Mouse (Mus musculus): ENCODE measurements around the gene Asgr2. TPM values are rescaled to one million over a fixed set of nuclear protein-coding genes. Genes with fewer than 3 reads are reported as not detected.
A peak's percentile ranks its signal among the peaks of the same experiment; 100 is the strongest.

Gene Asgr2
- polyA plus RNA-seq (2015; fragmentation: Nextera tagmentation; extraction: Ambion mirVana) = 0.44 and 0.57 TPM in 2 replicates

DNA sequence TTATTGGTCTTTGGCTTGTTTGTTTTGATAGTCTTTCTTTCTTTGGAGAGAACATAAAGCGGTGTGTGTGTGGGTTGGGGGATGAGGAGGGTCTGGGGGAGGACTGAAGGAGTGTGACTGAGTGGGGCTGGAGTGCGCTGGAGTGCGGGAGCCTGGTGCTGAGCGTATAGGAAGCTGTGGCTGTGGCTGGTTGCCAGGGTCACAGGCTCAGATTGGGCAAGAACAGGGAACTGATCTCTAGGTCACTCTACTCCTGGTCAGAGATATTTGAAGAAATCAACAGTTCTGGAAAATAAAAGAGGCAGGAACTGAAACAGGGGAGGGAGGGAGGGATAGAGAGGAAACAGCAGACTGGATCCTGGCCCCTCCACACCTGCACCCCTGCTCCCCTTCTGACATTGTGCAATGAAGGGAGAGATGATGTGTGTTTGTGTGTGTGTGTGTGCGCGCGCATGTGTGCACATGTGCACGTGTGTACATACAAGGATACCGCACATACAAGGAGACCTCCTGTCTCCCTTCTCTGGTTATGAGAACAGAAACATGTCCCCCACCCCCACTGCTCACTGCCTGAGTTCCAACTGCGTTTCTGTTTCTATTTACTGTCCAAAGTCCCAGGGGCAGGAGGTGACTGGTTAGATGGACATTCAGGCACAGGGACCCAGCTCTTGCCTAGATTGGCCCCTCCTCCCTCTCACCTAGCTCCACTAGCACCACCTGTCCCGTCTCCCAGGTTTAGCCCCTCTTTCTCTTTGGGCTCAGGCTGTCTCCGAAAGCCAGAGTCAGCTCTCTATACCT is at the start of gene Asgr2:
Gene Asgr2 (plus strand): TSS at position 659 of the 798 bp plus-strand sequence.
- no peaks in the 10 kb centered on the region for H3K4me1 ChIP-seq (ENCODE audit: control insufficient read depth, insufficient read depth, low read length)
- H3K9ac ChIP-seq (ENCODE audit: low read depth, low read length) = no peak within 1 kb of the TSS
- no peak within 1 kb of the TSS for H3K4me3 ChIP-seq (ENCODE audit: low read length)
- no peak within 1 kb of the TSS for H3K27ac ChIP-seq (ENCODE audit: low read length)
- H3K36me3 ChIP-seq (ENCODE audit: control insufficient read depth, insufficient read depth, low read length) = no peaks in the 10 kb centered on the region
- no peak within 1 kb of the TSS for H3K4me2 ChIP-seq (ENCODE audit: low read depth, low read length)
- ATAC-seq = no peak; the same call in 1 of the 2 replicates
- no peaks in the 10 kb centered on the region for H3K9me3 ChIP-seq (ENCODE audit: control insufficient read depth, low read length)
- 69% methylated on average over 12 of the region's 12 CpGs for WGBS
- H3K27me3 ChIP-seq (replicated peaks; ENCODE audit: control insufficient read depth, insufficient read depth, low read length) = no peaks in the 10 kb centered on the region

DNA sequence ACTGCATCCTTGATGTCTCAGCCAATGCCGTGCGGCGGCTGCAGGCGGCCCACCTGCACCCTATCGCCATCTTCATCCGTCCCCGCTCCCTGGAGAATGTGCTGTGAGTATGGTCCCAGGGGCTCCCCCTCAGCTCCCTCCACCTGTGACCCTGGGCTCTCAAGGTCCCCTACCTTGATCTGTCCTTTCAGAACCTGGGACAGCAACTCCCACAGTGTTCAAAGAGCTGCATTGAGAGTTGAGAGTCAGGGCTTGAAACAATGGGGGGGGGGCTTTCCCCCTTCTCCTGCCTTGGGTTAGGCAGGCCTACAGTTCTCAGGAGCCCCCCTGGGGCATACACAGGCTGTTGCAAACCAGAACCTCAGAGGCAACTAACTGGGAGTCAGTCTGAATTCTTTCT is 48.8 kb upstream of the Asgr2 start:
- no peaks in the 10 kb centered on the region for H3K4me1 ChIP-seq (ENCODE audit: control insufficient read depth, insufficient read depth, low read length)
- no peak for ATAC-seq

DNA sequence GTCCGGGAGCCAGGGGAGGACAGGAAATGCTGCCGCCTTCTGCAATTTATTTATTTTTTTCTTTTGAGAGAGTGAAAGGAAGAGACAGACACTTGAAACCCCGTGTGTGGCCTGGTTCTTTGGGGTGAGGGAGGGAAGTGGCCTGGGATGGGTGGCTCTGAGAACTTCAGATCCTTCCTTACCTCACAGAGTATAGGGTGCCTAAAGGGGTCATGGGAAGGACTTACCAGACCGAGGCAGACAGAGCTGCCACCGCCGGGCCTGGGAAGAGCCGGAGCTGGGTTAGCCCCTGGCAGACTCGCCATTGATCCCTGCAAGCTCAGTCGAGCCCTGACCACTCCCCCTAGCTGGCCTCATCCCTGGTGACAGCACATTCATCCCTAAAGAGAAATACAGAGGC is 47.0 kb upstream of the Asgr2 start:
- Histone ChIP-seq H3K9ac (ENCODE audit: low read depth, low read length) (no peak overlapping the region), H3K27ac (ENCODE audit: low read length) (no peak overlapping the region), H3K4me2 (ENCODE audit: low read depth, low read length) (no peak overlapping the region), H3K4me3 (ENCODE audit: low read length) (no peak overlapping the region), H3K36me3 (ENCODE audit: control insufficient read depth, insufficient read depth, low read length) (no peaks in the 10 kb centered on the region), H3K4me1 (ENCODE audit: control insufficient read depth, insufficient read depth, low read length) (no peaks in the 10 kb centered on the region), H3K9me3 (ENCODE audit: control insufficient read depth, low read length) (no peaks in the 10 kb centered on the region), H3K27me3 (replicated peaks; ENCODE audit: control insufficient read depth, insufficient read depth, low read length) (no peaks in the 10 kb centered on the region)
- ATAC-seq = no peak
- WGBS = 41% methylated on average over 9 of the region's 9 CpGs

More for the DNA sequence above, 48.8 kb upstream of the Asgr2 start:
- Histone ChIP-seq H3K36me3 (ENCODE audit: control insufficient read depth, insufficient read depth, low read length) (no peaks in the 10 kb centered on the region), H3K27me3 (replicated peaks; ENCODE audit: control insufficient read depth, insufficient read depth, low read length) (no peaks in the 10 kb centered on the region), H3K4me2 (ENCODE audit: low read depth, low read length) (no peak overlapping the region), H3K9ac (ENCODE audit: low read depth, low read length) (no peak overlapping the region), H3K4me3 (ENCODE audit: low read length) (no peak overlapping the region), H3K27ac (ENCODE audit: low read length) (no peak overlapping the region), H3K9me3 (ENCODE audit: control insufficient read depth, low read length) (no peaks in the 10 kb centered on the region)
- 82% methylated on average over 7 of the region's 7 CpGs for WGBS

DNA sequence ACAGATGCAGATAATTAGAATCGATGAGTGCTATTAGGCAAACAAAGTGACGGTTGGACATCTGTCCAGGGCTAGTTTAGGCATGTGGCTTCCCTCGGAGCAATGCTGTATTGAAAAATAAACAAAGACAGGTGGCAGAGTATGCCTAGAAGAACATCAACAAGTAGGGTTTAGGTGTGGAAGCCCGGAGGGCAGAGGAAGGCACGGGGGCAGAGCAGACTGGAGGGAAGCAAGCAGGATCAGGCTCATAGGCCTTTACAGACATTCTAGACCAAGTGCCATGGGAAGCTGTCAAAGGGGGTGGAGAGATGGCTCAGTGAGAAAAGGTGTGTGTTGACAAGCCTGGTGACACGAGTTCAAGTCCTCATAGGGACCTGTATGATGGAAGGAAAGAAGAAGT is 43.1 kb upstream of the Asgr2 start:
- ATAC-seq = no peak
- 65% methylated on average over 6 of the region's 6 CpGs for WGBS
- no peak overlapping the region for H3K4me2 ChIP-seq (ENCODE audit: low read depth, low read length)

DNA sequence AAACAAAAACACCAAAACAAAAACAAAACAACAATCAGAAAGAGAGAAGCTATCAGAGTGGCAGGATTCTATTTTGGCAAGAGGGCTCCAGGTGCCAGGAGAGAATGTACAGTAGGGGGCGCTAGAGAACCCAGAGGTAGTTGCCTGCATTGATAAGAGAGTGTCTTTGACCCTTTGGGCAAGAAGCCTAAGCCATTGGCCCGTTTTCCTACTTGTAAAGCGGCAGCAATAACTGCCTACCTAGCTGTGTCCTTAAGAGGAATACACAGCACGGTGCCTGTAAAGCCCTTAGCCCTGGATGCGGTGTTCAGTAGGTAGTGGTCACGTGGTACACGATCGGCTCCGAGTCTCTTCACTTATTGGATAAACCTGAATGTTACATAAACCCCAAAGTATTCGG is 42.6 kb upstream of the Asgr2 start:
- Histone ChIP-seq H3K9me3 (ENCODE audit: control insufficient read depth, low read length) (no peaks in the 10 kb centered on the region), H3K4me3 (ENCODE audit: low read length) (no peak overlapping the region), H3K27ac (ENCODE audit: low read length) (no peak overlapping the region), H3K4me2 (ENCODE audit: low read depth, low read length) (no peak overlapping the region), H3K4me1 (ENCODE audit: control insufficient read depth, insufficient read depth, low read length) (no peaks in the 10 kb centered on the region), H3K36me3 (ENCODE audit: control insufficient read depth, insufficient read depth, low read length) (no peaks in the 10 kb centered on the region), H3K27me3 (replicated peaks; ENCODE audit: control insufficient read depth, insufficient read depth, low read length) (0 out of 2 replicates have a peak, but pooled peaks cover 4% of the 10 kb centered on the region), H3K9ac (ENCODE audit: low read depth, low read length) (no peak overlapping the region)
- 52% methylated on average over 10 of the region's 10 CpGs for WGBS
- no peak for ATAC-seq

More for the DNA sequence above, 43.1 kb upstream of the Asgr2 start:
- H3K9me3 ChIP-seq (ENCODE audit: control insufficient read depth, low read length) = no peaks in the 10 kb centered on the region
- H3K4me1 ChIP-seq (ENCODE audit: control insufficient read depth, insufficient read depth, low read length) = no peaks in the 10 kb centered on the region
- 0 out of 2 replicates have a peak, but pooled peaks cover 2% of the 10 kb centered on the region for H3K27me3 ChIP-seq (replicated peaks; ENCODE audit: control insufficient read depth, insufficient read depth, low read length)
- no peak overlapping the region for H3K4me3 ChIP-seq (ENCODE audit: low read length)
- no peaks in the 10 kb centered on the region for H3K36me3 ChIP-seq (ENCODE audit: control insufficient read depth, insufficient read depth, low read length)
- no peak overlapping the region for H3K9ac ChIP-seq (ENCODE audit: low read depth, low read length)
- no peak overlapping the region for H3K27ac ChIP-seq (ENCODE audit: low read length)

DNA sequence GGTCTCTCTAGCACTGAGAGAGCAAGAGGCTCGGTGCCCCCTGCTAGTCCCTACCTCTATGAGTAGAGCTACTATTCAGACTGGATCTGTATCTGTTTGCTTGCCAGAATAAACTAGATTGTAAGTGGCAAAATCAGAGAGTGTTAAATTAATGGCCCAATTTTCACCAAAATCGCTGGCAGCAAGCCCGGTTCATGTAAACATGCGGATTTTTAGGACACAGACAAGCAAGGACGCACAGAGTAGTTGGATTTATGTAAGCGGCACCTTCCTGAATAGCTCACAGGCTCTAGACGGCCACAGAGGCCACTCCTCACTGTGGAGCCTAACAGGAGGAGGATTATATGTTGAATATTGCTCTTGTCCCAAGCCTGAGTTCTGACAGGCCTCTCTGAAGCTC is 39.3 kb upstream of the Asgr2 start:
- Histone ChIP-seq H3K4me2 (ENCODE audit: low read depth, low read length) (no peak overlapping the region), H3K4me3 (ENCODE audit: low read length) (no peak overlapping the region), H3K9me3 (ENCODE audit: control insufficient read depth, low read length) (no peaks in the 10 kb centered on the region), H3K9ac (ENCODE audit: low read depth, low read length) (no peak overlapping the region), H3K27ac (ENCODE audit: low read length) (no peak overlapping the region), H3K36me3 (ENCODE audit: control insufficient read depth, insufficient read depth, low read length) (no peaks in the 10 kb centered on the region), H3K4me1 (ENCODE audit: control insufficient read depth, insufficient read depth, low read length) (0 out of 2 replicates have a peak, but pooled peaks cover 3% of the 10 kb centered on the region), H3K27me3 (replicated peaks; ENCODE audit: control insufficient read depth, insufficient read depth, low read length) (peaks cover 4% of the 10 kb centered on the region; the same call in 1 of the 2 replicates)
- 57% methylated on average over 7 of the region's 7 CpGs for WGBS
- no peak for ATAC-seq

DNA sequence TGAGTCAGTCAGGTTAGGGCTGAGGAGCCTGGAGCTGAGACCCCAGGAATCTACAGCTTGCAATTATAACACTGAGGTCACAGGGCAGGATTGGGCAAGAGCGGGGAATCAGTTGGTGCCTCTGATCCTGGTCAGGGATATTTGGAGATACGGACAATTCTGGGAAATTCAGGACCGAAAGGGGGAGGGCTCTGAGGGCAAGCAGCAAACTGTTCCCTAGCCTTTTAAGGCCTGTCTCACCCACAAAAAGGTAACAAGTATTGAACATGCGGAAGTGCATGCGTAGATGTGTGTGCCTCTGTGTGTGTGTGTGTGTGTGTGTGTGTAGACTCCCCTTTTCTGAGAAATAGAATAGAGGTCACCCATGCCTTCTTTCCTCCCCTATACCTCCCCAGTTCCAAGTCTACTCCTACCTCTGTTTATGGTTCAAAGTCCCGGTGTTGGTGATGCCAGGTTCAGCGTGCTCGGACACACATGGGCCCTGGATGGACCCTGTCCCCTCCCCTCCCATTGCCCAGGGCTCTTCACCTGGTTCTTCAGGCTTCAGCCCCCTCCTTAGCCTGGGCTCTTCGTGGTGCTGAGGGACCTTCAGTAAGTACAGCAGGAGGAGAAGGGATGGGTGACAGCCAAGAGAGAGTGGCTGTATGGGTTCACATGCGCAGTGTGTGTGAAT is 38.4 kb upstream of the Asgr2 start, which contains the start of gene Asgr1:
Gene Asgr1 (plus strand): TSS at position 188 of the 673 bp plus-strand sequence.
- Histone ChIP-seq H3K9ac (ENCODE audit: low read depth, low read length) (no peak within 1 kb of the TSS), H3K4me2 (ENCODE audit: low read depth, low read length) (no peak within 1 kb of the TSS), H3K4me3 (ENCODE audit: low read length) (no peak within 1 kb of the TSS), H3K9me3 (ENCODE audit: control insufficient read depth, low read length) (no peaks in the 10 kb centered on the region), H3K36me3 (ENCODE audit: control insufficient read depth, insufficient read depth, low read length) (no peaks in the 10 kb centered on the region), H3K27me3 (replicated peaks; ENCODE audit: control insufficient read depth, insufficient read depth, low read length) (peaks cover 4% of the 10 kb centered on the region; the same call in 1 of the 2 replicates), H3K4me1 (ENCODE audit: control insufficient read depth, insufficient read depth, low read length) (0 out of 2 replicates have a peak, but pooled peaks cover 3% of the 10 kb centered on the region), H3K27ac (ENCODE audit: low read length) (no peak within 1 kb of the TSS)
- no peak for ATAC-seq
- WGBS = 79% methylated on average over 10 of the region's 10 CpGs

DNA sequence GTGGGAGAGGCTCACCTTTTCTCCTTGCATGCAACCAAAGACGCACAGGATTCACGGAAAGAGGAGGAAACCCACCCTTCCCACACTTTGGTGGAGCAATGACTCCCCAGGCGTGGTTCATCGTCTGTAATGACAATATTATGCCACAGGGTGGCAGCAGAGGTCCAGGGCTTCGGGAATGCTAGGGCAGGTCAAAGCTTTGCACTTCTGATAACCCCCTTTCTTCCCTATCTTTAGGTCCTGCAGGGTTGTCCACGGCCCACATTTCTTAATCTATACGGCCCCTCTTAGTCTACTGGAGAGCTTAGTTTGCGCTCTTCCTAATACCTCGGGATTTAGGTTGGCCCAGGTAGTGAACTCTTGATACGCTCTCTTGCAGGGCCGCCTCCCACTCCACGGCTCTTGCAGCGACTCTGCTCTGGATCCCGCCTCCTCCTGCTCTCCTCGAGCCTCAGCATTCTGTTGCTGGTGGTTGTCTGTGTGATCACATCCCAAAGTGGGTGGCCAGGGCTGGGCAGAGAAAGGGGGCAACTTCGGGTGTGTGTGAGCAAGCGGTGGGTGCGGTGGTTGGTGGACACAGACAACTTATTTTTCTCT is 36.7 kb upstream of the Asgr2 start:
- Histone ChIP-seq H3K4me2 (ENCODE audit: low read depth, low read length) (no peak overlapping the region), H3K36me3 (ENCODE audit: control insufficient read depth, insufficient read depth, low read length) (no peaks in the 10 kb centered on the region), H3K27me3 (replicated peaks; ENCODE audit: control insufficient read depth, insufficient read depth, low read length) (peaks cover 4% of the 10 kb centered on the region; the same call in 1 of the 2 replicates), H3K4me3 (ENCODE audit: low read length) (no peak overlapping the region), H3K9me3 (ENCODE audit: control insufficient read depth, low read length) (no peaks in the 10 kb centered on the region), H3K27ac (ENCODE audit: low read length) (no peak overlapping the region), H3K4me1 (ENCODE audit: control insufficient read depth, insufficient read depth, low read length) (0 out of 2 replicates have a peak, but pooled peaks cover 3% of the 10 kb centered on the region), H3K9ac (ENCODE audit: low read depth, low read length) (no peak overlapping the region; the same call in 1 of the 2 replicates)
- WGBS = 24% methylated on average over 17 of the region's 18 CpGs
- ATAC-seq = peak; percentile 66; the same call in 1 of the 2 replicates

DNA sequence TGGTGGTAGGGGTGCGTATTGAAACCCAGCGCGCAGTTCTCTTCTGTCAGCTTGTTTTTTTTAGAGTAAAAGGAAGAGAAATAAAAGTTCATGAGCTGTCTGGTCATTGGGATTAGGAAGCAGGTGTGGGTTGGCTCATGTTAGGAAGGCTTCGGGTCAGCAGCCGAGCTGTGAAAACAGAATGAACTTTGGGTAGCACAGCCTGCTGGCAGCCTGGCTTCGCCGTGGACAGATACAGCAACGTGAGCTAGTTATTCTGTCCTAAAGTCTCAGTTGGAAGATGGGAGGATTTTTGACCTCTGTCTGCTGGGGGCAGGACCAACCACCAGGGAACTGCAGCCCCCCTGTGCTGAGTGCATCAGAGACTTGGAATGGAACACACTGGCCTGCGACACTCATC is 34.6 kb upstream of the Asgr2 start:
- 0 out of 2 replicates have a peak, but pooled peaks cover 3% of the 10 kb centered on the region for H3K4me1 ChIP-seq (ENCODE audit: control insufficient read depth, insufficient read depth, low read length)
- ATAC-seq = no peak
- H3K4me3 ChIP-seq (ENCODE audit: low read length) = no peak overlapping the region
- no peak overlapping the region for H3K27ac ChIP-seq (ENCODE audit: low read length)
- no peak overlapping the region for H3K9ac ChIP-seq (ENCODE audit: low read depth, low read length)
- no peaks in the 10 kb centered on the region for H3K36me3 ChIP-seq (ENCODE audit: control insufficient read depth, insufficient read depth, low read length)
- WGBS = 82% methylated on average over 9 of the region's 9 CpGs
- H3K27me3 ChIP-seq (replicated peaks; ENCODE audit: control insufficient read depth, insufficient read depth, low read length) = peaks cover 4% of the 10 kb centered on the region; the same call in 1 of the 2 replicates
- no peak overlapping the region for H3K4me2 ChIP-seq (ENCODE audit: low read depth, low read length)
- no peaks in the 10 kb centered on the region for H3K9me3 ChIP-seq (ENCODE audit: control insufficient read depth, low read length)

Data from intestine, embryonic 16.5 days (tissue).